Mouse (Mus musculus) kidney, embryonic 16.5 days (tissue): ENCODE measurements at regions not wholly inside any gene's neighbourhood (a gene's known extent, or its start where the extent isn't known, plus 50 kb on each side); places are given as distances from the start of the nearest gene placed in this dataset.
"Not testable (repeated sequence)": the region's sequence is repeated elsewhere in the genome, so short reads cannot be mapped to it uniquely, and the experiment has no call there.

ENCODE experiments used
- ATAC-seq: fragments of 200-750 bp; cut with Nextera tagmentation; 2 replicates; pipeline ENCODE4 v1.8.0; 2017; ENCODE audit warnings: moderate TSS enrichment; ENCODE audit not compliant: low FRiP score, low TSS enrichment
- H3K27ac ChIP-seq: fragments of 300-500 bp; sonication (generic); 2 replicates; pipeline ENCODE4 v1.5.1; 2014; ENCODE audit warnings: low read length
- H3K27me3 ChIP-seq: fragments of 300-500 bp; sonication (generic); 2 replicates; pipeline ENCODE4 v1.6.1; 2014; ENCODE audit warnings: low read length, control low read depth, mixed read lengths; ENCODE audit not compliant: insufficient read depth
- H3K36me3 ChIP-seq: fragments of 300-500 bp; sonication (generic); 2 replicates; pipeline ENCODE4 v1.6.1; 2014; ENCODE audit warnings: low read length, control low read depth, mixed read lengths; ENCODE audit not compliant: insufficient read depth
- H3K4me1 ChIP-seq: fragments of 300-500 bp; sonication (generic); 2 replicates; pipeline ENCODE4 v1.6.1; 2014; ENCODE audit warnings: low read length, control low read depth, mixed read lengths; ENCODE audit not compliant: insufficient read depth
- H3K4me2 ChIP-seq: fragments of 300-500 bp; sonication (generic); replicated peaks from 2 replicates; pipeline ENCODE4 v1.6.1; 2014; ENCODE audit warnings: low read depth, low read length
- H3K4me3 ChIP-seq: fragments of 300-500 bp; sonication (generic); 2 replicates; pipeline ENCODE4 v1.5.1; 2014; ENCODE audit warnings: mild to moderate bottlenecking, low read length
- H3K9ac ChIP-seq: fragments of 300-500 bp; sonication (generic); replicated peaks from 2 replicates; pipeline ENCODE4 v1.6.1; 2014; ENCODE audit warnings: low read length
- H3K9me3 ChIP-seq: fragments of 300-500 bp; sonication (generic); 2 replicates; pipeline ENCODE4 v1.6.1; 2016; ENCODE audit warnings: low read length, control low read depth
- WGBS: fragments of 180-500 bp; shearing (Covaris S2); extraction: QIAGEN DNeasy Blood & Tissue Kit; methylation state at CpG from one replicate; pipeline ENCODE4 v1.1.7; 2014; 5-methylcytosine and 5-hydroxymethylcytosine counted together

DNA sequence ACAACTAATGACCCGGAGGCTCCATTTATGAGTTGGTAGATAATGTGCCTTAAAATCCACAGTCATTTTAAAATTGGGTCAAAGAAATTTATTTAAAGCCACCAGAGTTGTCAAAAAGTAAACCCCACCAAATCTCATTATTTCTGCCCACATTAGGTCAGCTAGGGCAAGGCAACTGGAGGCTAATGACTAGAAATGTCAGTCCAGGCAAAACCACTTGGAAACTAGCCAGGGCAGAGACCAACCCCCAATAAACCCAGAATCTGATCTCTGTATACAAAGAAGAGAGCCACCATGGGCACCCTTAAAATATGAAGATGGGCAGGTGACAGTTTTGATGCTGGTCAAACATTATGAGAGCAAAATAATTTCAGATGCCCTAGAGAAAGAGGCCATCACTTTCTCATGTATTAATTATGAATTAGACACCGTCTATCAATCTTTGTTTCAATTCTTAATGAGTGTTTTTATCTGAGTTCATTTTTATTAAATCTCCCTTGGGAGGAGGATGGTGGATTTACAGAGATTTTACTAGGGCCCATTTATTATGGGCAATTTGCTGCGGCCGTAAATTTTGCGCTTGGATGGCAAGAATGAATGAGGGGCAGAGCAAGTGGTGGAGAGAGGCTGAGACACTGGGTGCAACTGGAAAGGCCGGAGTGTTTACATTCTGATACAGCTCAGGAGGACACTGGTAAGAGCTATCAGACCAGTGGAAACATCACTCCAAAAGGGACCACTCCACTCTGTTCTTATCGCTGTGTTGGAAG, 99.2 kb upstream of the Shb start:
- H3K27ac ChIP-seq, result no peak overlapping the region
- peaks cover 4% of the 10 kb centered on the region for H3K9me3 ChIP-seq
- no peak overlapping the region for H3K9ac ChIP-seq
- no peak for ATAC-seq
- no peak overlapping the region for H3K4me3 ChIP-seq
- 54% methylated on average over 7 of the region's 7 CpGs for WGBS
- peaks cover 14% of the 10 kb centered on the region for H3K4me1 ChIP-seq
- H3K4me2 ChIP-seq, result no peak overlapping the region
- H3K27me3 ChIP-seq, result no peaks in the 10 kb centered on the region
- H3K36me3 ChIP-seq, result no peaks in the 10 kb centered on the region

DNA sequence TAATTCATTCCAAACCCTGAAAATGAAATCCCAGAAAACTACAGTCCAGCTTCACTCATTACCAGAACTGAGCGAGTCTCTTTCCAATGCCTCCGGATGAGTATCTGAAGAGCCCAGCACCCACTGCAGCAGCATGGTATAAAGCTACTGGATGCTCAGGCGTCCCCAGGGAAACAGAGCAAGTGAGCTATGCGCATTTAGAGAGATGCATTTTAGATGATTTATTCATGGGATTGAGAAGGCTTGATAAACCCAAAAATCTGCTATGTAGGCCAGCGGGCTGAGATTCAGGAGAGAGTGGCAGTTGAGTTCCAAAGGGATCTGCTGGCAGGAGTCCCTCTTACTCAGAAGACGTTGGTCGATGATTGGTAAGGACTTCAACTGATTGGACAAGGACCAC, 93.4 kb upstream of the Shb start:
- 92% methylated on average over 7 of the region's 7 CpGs for WGBS
- no peak overlapping the region for H3K4me2 ChIP-seq
- no peak overlapping the region for H3K27ac ChIP-seq
- no peaks in the 10 kb centered on the region for H3K27me3 ChIP-seq
- H3K9ac ChIP-seq, result no peak overlapping the region
- no peaks in the 10 kb centered on the region for H3K36me3 ChIP-seq
- ATAC-seq, result no peak
- peaks cover 6% of the 10 kb centered on the region; the same call in 1 of the 2 replicates for H3K4me1 ChIP-seq
- H3K4me3 ChIP-seq, result no peak overlapping the region
- no peaks in the 10 kb centered on the region for H3K9me3 ChIP-seq

DNA sequence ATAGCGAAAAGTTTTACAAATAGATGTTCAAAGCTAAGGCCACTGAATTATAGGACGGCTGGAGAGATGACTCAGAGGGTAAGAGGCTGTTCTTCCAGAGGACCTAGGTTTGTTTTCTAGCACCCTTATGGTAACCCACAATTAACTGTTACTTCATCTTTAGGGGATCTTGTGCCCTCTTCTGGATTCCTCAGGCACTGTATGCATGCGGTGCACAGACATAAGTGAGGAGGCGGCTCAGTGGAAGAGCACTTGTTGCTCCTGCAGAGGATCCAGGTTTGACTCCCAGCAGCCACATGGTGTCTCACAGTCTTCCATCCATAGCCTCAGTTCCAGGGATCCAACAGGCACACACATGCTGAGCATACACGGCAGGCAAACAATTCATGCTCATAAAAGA, 89.7 kb upstream of the Shb start:
- no peaks in the 10 kb centered on the region for H3K9me3 ChIP-seq
- no peak overlapping the region for H3K9ac ChIP-seq
- no peak overlapping the region for H3K4me3 ChIP-seq
- no peak overlapping the region for H3K27ac ChIP-seq
- H3K36me3 ChIP-seq, result no peaks in the 10 kb centered on the region
- H3K4me2 ChIP-seq, result no peak overlapping the region
- WGBS, result 86% methylated on average over 5 of the region's 5 CpGs
- H3K27me3 ChIP-seq, result no peaks in the 10 kb centered on the region
- ATAC-seq, result no peak
- H3K4me1 ChIP-seq, result no peaks in the 10 kb centered on the region

DNA sequence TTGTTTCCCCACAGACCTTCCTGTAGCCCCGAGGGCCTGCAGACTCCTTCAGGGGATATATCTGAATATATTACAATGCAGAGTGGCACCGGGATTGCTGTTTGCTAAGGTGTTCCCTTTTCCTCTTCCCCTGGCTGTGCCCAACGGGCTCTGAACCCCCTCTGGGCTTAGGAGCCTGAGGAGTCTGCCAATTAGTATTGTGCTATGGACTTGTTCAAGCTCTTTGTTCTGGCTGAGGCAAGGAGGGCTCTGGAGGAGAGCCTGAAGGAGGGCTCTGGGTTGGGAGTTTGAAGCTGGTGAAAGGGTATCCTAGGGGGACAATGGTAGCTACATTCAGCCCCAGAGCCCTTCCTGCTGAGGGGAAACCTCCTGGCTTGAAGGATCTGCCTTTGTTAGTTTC, 84.9 kb upstream of the Shb start:
- no peak for ATAC-seq
- no peaks in the 10 kb centered on the region for H3K9me3 ChIP-seq
- no peaks in the 10 kb centered on the region for H3K27me3 ChIP-seq
- H3K4me2 ChIP-seq, result no peak overlapping the region
- no peak overlapping the region for H3K9ac ChIP-seq
- no peaks in the 10 kb centered on the region for H3K36me3 ChIP-seq
- no peaks in the 10 kb centered on the region for H3K4me1 ChIP-seq
- 44% methylated on average over 3 of the region's 3 CpGs for WGBS
- H3K27ac ChIP-seq, result no peak overlapping the region
- H3K4me3 ChIP-seq, result no peak overlapping the region

DNA sequence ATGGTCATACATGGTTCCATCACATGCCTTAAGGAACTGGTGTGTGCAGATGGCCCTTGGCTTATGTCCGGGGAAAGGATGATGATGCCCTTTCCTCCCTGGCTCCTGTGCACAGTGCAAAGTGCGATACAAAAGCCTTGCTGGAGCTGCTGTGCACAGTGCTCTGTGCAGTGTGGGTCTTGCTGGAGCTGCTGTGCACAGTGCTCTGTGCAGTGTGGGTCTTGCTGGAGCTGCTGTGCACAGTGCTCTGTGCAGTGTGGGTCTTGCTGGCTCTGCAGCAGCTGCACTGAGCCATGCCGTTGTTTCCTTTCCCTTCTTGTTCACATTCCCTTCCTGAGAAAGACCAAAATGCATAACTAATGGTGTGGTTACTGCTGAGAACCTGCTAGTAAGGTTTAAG, 81.2 kb upstream of the Shb start:
- not testable (repeated sequence) for H3K36me3 ChIP-seq, H3K4me1 ChIP-seq, H3K9ac ChIP-seq, H3K9me3 ChIP-seq, H3K27ac ChIP-seq, H3K4me3 ChIP-seq, H3K4me2 ChIP-seq, H3K27me3 ChIP-seq
- ATAC-seq, result peak; percentile 69; the same call in 1 of the 2 replicates
- 59% methylated on average over 3 of the region's 3 CpGs for WGBS

DNA sequence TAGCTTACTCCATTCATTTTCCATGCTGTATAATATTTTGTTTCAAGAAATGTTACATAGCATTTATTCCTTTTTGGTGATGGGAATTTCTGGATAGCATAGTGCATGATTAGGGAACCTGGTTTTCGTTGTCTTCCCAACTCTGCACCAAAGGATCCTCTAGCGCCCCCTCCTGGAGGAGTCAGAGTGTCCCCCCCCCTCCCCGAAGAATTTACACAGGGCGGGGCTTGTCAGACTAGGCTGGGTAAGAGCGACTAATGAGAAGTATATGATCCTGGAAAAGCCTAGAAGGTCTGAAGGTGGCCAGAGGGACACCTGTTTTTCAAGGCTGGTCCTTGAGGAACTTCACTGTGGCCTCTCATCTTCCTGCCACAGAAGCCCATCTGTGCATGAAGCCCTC, 79.9 kb upstream of the Shb start:
- no peak overlapping the region for H3K9ac ChIP-seq
- no peak overlapping the region for H3K4me2 ChIP-seq
- H3K4me1 ChIP-seq, result no peaks in the 10 kb centered on the region
- ATAC-seq, result no peak
- WGBS, result 47% methylated on average over 5 of the region's 5 CpGs
- H3K27me3 ChIP-seq, result no peaks in the 10 kb centered on the region
- H3K27ac ChIP-seq, result no peak overlapping the region
- H3K9me3 ChIP-seq, result no peaks in the 10 kb centered on the region
- H3K4me3 ChIP-seq, result no peak overlapping the region
- H3K36me3 ChIP-seq, result no peaks in the 10 kb centered on the region

DNA sequence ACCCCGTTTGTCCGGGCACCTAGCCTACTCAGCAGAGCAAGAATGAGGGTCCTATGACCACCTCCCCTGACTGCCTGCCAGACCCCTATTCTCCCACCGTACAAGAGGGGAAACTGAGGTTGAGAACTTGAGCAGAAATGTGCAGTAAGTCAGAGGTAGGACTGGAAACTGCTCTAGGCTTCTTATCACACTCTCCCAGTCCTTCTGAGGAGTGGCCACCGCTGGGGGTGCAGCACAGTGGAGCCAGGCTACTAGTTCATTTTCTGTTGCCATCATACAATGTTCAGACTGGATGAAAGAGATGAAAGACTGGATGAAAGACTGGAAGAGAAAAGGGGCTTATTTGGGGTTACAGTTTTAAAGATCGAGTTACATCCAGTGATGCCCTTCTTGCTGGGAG, 78.7 kb upstream of the Shb start:
- Histone ChIP-seq H3K9me3 (no peaks in the 10 kb centered on the region), H3K9ac (no peak overlapping the region), H3K27ac (no peak overlapping the region), H3K4me2 (no peak overlapping the region), H3K4me1 (no peaks in the 10 kb centered on the region), H3K36me3 (no peaks in the 10 kb centered on the region), H3K27me3 (no peaks in the 10 kb centered on the region), H3K4me3 (no peak overlapping the region)
- ATAC-seq, result no peak
- 83% methylated on average over 5 of the region's 5 CpGs for WGBS

DNA sequence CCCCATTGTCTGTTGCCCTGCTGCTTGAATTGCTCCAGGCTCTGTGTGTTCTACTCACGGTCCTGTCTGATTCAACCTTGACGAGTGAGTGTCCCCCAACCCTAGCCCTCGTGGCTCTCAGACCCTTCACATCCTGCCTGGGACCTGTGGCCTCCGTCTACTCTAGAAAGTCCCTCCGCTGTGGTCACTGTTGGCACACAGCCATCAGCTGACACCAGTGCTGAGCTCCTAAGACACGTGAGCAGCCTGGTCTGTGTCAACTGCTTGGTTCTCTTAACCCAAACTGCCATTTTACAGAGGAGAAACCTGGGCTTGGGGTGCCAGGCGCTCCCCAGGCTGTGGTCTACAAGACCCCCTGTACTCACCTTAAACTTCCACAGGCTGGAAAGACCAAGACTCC, 74.3 kb upstream of the Shb start:
- no peak for ATAC-seq
- H3K4me2 ChIP-seq, result no peak overlapping the region
- 50% methylated on average over 7 of the region's 7 CpGs for WGBS
- H3K4me1 ChIP-seq, result no peaks in the 10 kb centered on the region
- H3K27ac ChIP-seq, result no peak overlapping the region
- no peaks in the 10 kb centered on the region for H3K9me3 ChIP-seq
- no peaks in the 10 kb centered on the region for H3K27me3 ChIP-seq
- no peak overlapping the region for H3K4me3 ChIP-seq
- H3K36me3 ChIP-seq, result no peaks in the 10 kb centered on the region
- no peak overlapping the region for H3K9ac ChIP-seq

DNA sequence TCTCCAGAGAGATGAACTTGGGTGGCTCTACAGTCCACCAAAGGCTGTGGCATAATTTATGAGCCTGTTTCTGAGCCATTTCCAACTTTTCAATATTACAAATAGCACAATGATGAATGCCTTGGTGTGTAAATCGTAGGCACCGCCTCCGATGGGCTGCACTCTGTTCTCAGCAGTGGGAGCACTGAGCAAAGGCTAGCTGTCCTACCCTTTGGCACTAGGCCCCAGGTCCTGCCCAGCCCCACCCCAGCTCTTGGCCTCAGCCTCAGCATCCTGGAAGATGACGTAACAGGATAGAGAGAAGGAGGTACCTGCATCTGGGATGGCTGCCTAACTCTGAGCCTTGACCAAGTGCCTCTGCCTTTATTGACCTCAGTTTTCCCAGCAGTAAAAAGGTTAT, 73.4 kb upstream of the Shb start:
- Histone ChIP-seq H3K9me3 (no peaks in the 10 kb centered on the region), H3K27me3 (no peaks in the 10 kb centered on the region), H3K36me3 (no peaks in the 10 kb centered on the region), H3K4me3 (no peak overlapping the region), H3K4me1 (no peaks in the 10 kb centered on the region), H3K9ac (no peak overlapping the region), H3K4me2 (no peak overlapping the region), H3K27ac (no peak overlapping the region)
- 76% methylated on average over 4 of the region's 4 CpGs for WGBS
- ATAC-seq, result no peak

DNA sequence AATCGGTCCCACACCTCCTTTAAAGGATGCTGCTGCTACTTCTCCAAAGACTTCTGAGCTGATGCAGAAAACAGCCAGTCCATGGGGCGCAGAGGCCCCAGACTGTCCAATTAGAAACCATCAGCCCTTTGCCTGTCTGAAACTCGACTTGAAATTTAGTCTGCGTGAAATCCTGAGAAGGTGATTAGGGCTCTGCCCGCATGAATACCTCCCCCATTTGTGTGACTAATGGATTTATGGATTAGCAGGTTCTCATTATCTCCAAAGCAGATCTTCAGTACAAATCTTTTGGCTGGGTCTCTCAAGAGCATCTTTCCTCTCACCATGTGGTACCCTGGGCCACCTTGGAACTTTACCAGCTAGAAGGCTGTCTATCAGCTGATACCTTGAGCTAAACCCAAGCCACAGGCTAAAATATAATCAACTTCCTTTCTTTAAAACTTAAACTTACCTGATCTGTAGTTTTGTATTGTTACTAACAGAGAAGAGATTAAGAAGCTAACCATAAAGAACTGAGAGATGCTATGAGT, 72.1 kb upstream of the Shb start:
- no peak overlapping the region for H3K9ac ChIP-seq
- no peaks in the 10 kb centered on the region for H3K36me3 ChIP-seq
- no peaks in the 10 kb centered on the region for H3K9me3 ChIP-seq
- no peaks in the 10 kb centered on the region for H3K4me1 ChIP-seq
- ATAC-seq, result no peak
- H3K4me2 ChIP-seq, result no peak overlapping the region
- no peak overlapping the region for H3K27ac ChIP-seq
- H3K27me3 ChIP-seq, result no peaks in the 10 kb centered on the region
- WGBS, result 49% methylated on average over 5 of the region's 5 CpGs
- no peak overlapping the region for H3K4me3 ChIP-seq
